27 mouse cellular contexts compared by ENCODE assay signal in the genomic region with DNA sequence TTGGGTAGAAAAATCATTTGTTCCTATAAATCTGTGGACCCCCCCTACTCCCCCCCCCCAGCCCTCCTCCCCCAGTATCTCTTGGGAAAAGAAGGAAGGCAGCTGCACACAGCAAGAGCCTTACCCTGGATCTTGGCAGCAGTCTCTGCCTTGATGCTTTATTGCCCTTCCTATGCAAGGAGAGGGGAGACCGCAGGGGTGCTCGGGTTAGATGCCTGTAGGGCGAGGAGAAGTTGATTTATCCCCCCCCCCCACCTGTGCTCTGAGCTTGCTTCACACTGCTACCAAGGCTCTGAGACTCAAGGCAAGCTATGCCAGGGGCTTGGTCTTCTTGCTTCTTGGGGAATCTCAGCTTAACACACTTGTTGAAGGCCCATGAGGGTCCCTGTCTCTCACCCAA. TPM values are rescaled to one million over a fixed set of nuclear protein-coding genes. Genes with fewer than 3 reads are reported as not detected.
DNase-seq lines count a peak whose midpoint lies in the region; ATAC-seq and TF ChIP-seq lines count a peak whose summit lies in the region.
"Had no signal": no experiment of that assay in that cellular context is flagged by ENCODE, and none has a peak within 500 bp of the region (broad histone marks: within the 10 kb centered on the region; RNA-seq: fewer than 3 reads in every experiment).

No protein-coding gene starts in this region.

- no peak overlapping the region for H3K4me3 ChIP-seq in heart, embryonic 12.5 days
- H3K4me3 ChIP-seq in heart, embryonic 11.5 days (ENCODE audit: low read depth, low read length), result no peak overlapping the region
- no peak overlapping the region for H3K4me3 ChIP-seq in limb, embryonic 13.5 days
- no peak overlapping the region for H3K4me3 ChIP-seq in limb, embryonic 10.5 days
- no peak overlapping the region for H3K4me3 ChIP-seq in limb, embryonic 14.5 days (replicated peaks; ENCODE audit: low read length)
- H3K4me3 ChIP-seq: embryonic facial prominence, embryonic 13.5 days; forebrain, embryonic 10.5 days; forebrain, embryonic 15.5 days; hindbrain, embryonic 10.5 days; kidney, embryonic 15.5 days; left cerebral cortex, adult 2 months; midbrain, embryonic 10.5 days had no signal

- DNase-seq in limb, embryonic 10.5 days (ENCODE audit: low spot score), result no peak
- DNase-seq in brain, embryonic 14.5 days (ENCODE audit: low read depth), result peak; percentile 15
- DNase-seq in limb, embryonic 14.5 days (ENCODE audit: low spot score), result peak; percentile 7
- no peak for DNase-seq in yolk sac, embryonic 10.5 days (ENCODE audit: low spot score)
- DNase-seq: B cell, adult 2 months; cerebellum, adult 18-20 months; liver; right cerebral cortex, postnatal 4 days; thymus, adult 2 months; thymus, postnatal 36 days had no signal

- WGBS in heart, embryonic 12.5 days, result 74% methylated on average over 3 of the region's 3 CpGs
- WGBS in heart, embryonic 11.5 days (ENCODE audit: insufficient replicate concordance), result 80% methylated on average over 3 of the region's 3 CpGs
- 17% methylated on average over 3 of the region's 3 CpGs for WGBS in limb, embryonic 13.5 days
- 27% methylated on average over 3 of the region's 3 CpGs for WGBS in limb, embryonic 10.5 days
- WGBS in limb, embryonic 14.5 days, result 34% methylated on average over 3 of the region's 3 CpGs

- no peak for ATAC-seq in heart, embryonic 12.5 days (ENCODE audit: insufficient number of reproducible peaks, low FRiP score)
- ATAC-seq in heart, embryonic 11.5 days (replicated peaks; ENCODE audit: insufficient number of reproducible peaks, low FRiP score, low TSS enrichment), result no peak
- no peak for ATAC-seq in limb, embryonic 13.5 days (ENCODE audit: low FRiP score, low read depth)
- no peak for ATAC-seq in limb, embryonic 14.5 days (ENCODE audit: low FRiP score, low read depth)

- no peak overlapping the region for H3K9ac ChIP-seq in heart, embryonic 12.5 days
- no peak overlapping the region for H3K9ac ChIP-seq in heart, embryonic 11.5 days (ENCODE audit: low read depth, low read length)
- H3K9ac ChIP-seq in limb, embryonic 13.5 days, result no peak overlapping the region
- no peak overlapping the region for H3K9ac ChIP-seq in limb, embryonic 14.5 days (ENCODE audit: low read depth, low read length, severe bottlenecking)
- H3K9ac ChIP-seq: embryonic facial prominence, embryonic 13.5 days; forebrain, embryonic 15.5 days; kidney, embryonic 15.5 days; liver, embryonic 14.5 days had no signal

- H3K4me2 ChIP-seq in heart, embryonic 12.5 days, result peak overlapping the region; percentile 20; the same call in 1 of the 2 replicates
- no peak overlapping the region for H3K4me2 ChIP-seq in heart, embryonic 11.5 days
- H3K4me2 ChIP-seq in limb, embryonic 13.5 days (replicated peaks), result peak overlapping the region; percentile 46
- 0 out of 2 replicates have a peak overlapping the region, but pooled peaks have one; percentile 21 for H3K4me2 ChIP-seq in limb, embryonic 14.5 days (replicated peaks; ENCODE audit: low read depth, low read length, severe bottlenecking)
- H3K4me2 ChIP-seq: embryonic facial prominence, embryonic 13.5 days; forebrain, embryonic 15.5 days; kidney, embryonic 15.5 days had no signal

- H3K9me3 ChIP-seq in heart, embryonic 12.5 days (replicated peaks), result no peaks in the 10 kb centered on the region
- H3K9me3 ChIP-seq in heart, embryonic 11.5 days (replicated peaks; ENCODE audit: control insufficient read depth, low read length), result no peaks in the 10 kb centered on the region
- H3K9me3 ChIP-seq in limb, embryonic 13.5 days, result peaks cover 3% of the 10 kb centered on the region; the same call in 1 of the 2 replicates
- no peaks in the 10 kb centered on the region for H3K9me3 ChIP-seq in limb, embryonic 10.5 days (replicated peaks)
- no peaks in the 10 kb centered on the region for H3K9me3 ChIP-seq in limb, embryonic 14.5 days (ENCODE audit: control insufficient read depth, low read length)
- H3K9me3 ChIP-seq: embryonic facial prominence, embryonic 13.5 days; forebrain, embryonic 15.5 days; hindbrain, embryonic 10.5 days; kidney, embryonic 15.5 days; midbrain, embryonic 10.5 days had no signal

- no peaks in the 10 kb centered on the region for H3K36me3 ChIP-seq in heart, embryonic 12.5 days
- no peaks in the 10 kb centered on the region for H3K36me3 ChIP-seq in heart, embryonic 11.5 days (ENCODE audit: control insufficient read depth, insufficient read depth, low read length)
- no peaks in the 10 kb centered on the region for H3K36me3 ChIP-seq in limb, embryonic 13.5 days
- H3K36me3 ChIP-seq in limb, embryonic 10.5 days, result no peaks in the 10 kb centered on the region
- H3K36me3 ChIP-seq in limb, embryonic 14.5 days (ENCODE audit: control insufficient read depth, insufficient read depth, low read length), result no peaks in the 10 kb centered on the region
- H3K36me3 ChIP-seq: embryonic facial prominence, embryonic 13.5 days; forebrain, embryonic 10.5 days; forebrain, embryonic 15.5 days; hindbrain, embryonic 10.5 days; kidney, embryonic 15.5 days; midbrain, embryonic 10.5 days had no signal

- H3K27ac ChIP-seq in heart, embryonic 12.5 days (ENCODE audit: poor library complexity, severe bottlenecking), result no peak overlapping the region
- H3K27ac ChIP-seq in heart, embryonic 11.5 days (ENCODE audit: low read depth, low read length), result no peak overlapping the region
- no peak overlapping the region for H3K27ac ChIP-seq in limb, embryonic 13.5 days
- H3K27ac ChIP-seq in limb, embryonic 10.5 days, result no peak overlapping the region
- no peak overlapping the region for H3K27ac ChIP-seq in limb, embryonic 14.5 days (replicated peaks; ENCODE audit: low read depth, low read length)
- H3K27ac ChIP-seq: embryonic facial prominence, embryonic 13.5 days; hindbrain, embryonic 10.5 days; kidney, embryonic 15.5 days; left cerebral cortex, adult 2 months; liver, embryonic 14.5 days; midbrain, embryonic 10.5 days had no signal

- TF ChIP-seq CTCF in brain, embryonic 14.5 days (IDR thresholded peaks at IDR 0.05; ENCODE audit: borderline replicate concordance, extremely low read depth, insufficient read depth, insufficient read length), result no peak

- no peak for TF ChIP-seq POLR2A in brain, embryonic 14.5 days (IDR thresholded peaks at IDR 0.05; ENCODE audit: borderline replicate concordance, extremely low read depth, insufficient read depth, insufficient read length, poor library complexity, severe bottlenecking)
- no peak for TF ChIP-seq POLR2A in limb, embryonic 14.5 days (IDR thresholded peaks at IDR 0.05; ENCODE audit: borderline replicate concordance, extremely low read depth, insufficient read depth, insufficient read length)

- H3K4me1 ChIP-seq in heart, embryonic 12.5 days (replicated peaks), result peaks cover 8% of the 10 kb centered on the region
- peaks cover 6% of the 10 kb centered on the region for H3K4me1 ChIP-seq in heart, embryonic 11.5 days (ENCODE audit: control insufficient read depth, insufficient read depth, low read length)
- peaks cover 20% of the 10 kb centered on the region for H3K4me1 ChIP-seq in limb, embryonic 13.5 days
- H3K4me1 ChIP-seq in limb, embryonic 10.5 days, result peaks cover 13% of the 10 kb centered on the region
- H3K4me1 ChIP-seq in limb, embryonic 14.5 days (ENCODE audit: control insufficient read depth, insufficient read depth, low read length), result peaks cover 14% of the 10 kb centered on the region
- H3K4me1 ChIP-seq: embryonic facial prominence, embryonic 13.5 days had no signal

- no peaks in the 10 kb centered on the region for H3K27me3 ChIP-seq in heart, embryonic 12.5 days (replicated peaks)
- no peaks in the 10 kb centered on the region for H3K27me3 ChIP-seq in heart, embryonic 11.5 days (ENCODE audit: control insufficient read depth, insufficient read depth, low read length)
- H3K27me3 ChIP-seq in limb, embryonic 13.5 days, result peaks cover 13% of the 10 kb centered on the region; the same call in 1 of the 2 replicates
- no peaks in the 10 kb centered on the region for H3K27me3 ChIP-seq in limb, embryonic 10.5 days (ENCODE audit: low read depth, poor library complexity, severe bottlenecking)
- H3K27me3 ChIP-seq in limb, embryonic 14.5 days (ENCODE audit: control insufficient read depth, insufficient read depth, low read length), result no peaks in the 10 kb centered on the region
- H3K27me3 ChIP-seq: embryonic facial prominence, embryonic 13.5 days; forebrain, embryonic 15.5 days; kidney, embryonic 15.5 days had no signal

RNA-seq across cellular contexts. Expression of a gene that starts 2.8 kb away (rescaled TPM):
- polyA plus RNA-seq in heart, embryonic 12.5 days (2016; fragmentation: Nextera tagmentation; extraction: Ambion mirVana), result 0.13 TPM in 1 of 2 replicates, not detected in the other
- not detected in 2 replicates for polyA plus RNA-seq in heart, embryonic 11.5 days (2014; fragmentation: Nextera tagmentation; extraction: Ambion mirVana)
- polyA plus RNA-seq in limb, embryonic 13.5 days (2015; fragmentation: Nextera tagmentation; extraction: Ambion mirVana), result 0.29 and 0.32 TPM in 2 replicates
- polyA plus RNA-seq in limb, embryonic 10.5 days (2016; fragmentation: Nextera tagmentation; extraction: Ambion mirVana), result 0.08 TPM in 1 of 2 replicates, not detected in the other
- not detected in 2 replicates for polyA plus RNA-seq in brain, embryonic 14.5 days (2012; rRNA removed)
- 0.54 and 0.79 TPM in 2 replicates for polyA plus RNA-seq in limb, embryonic 14.5 days (2012; rRNA removed)
- polyA plus RNA-seq in limb, embryonic 14.5 days (2014; fragmentation: Nextera tagmentation; extraction: Ambion mirVana), result 0.66 and 1.2 TPM in 2 replicates
- polyA plus RNA-seq: forebrain, embryonic 10.5 days; forebrain, embryonic 15.5 days; frontal cortex, adult 2 months; hindbrain, embryonic 10.5 days; hindbrain, embryonic 16.5 days; intestine, embryonic 14.5 days; kidney, embryonic 15.5 days; liver, embryonic 14.5 days; lung, adult 2 months; midbrain, embryonic 10.5 days; midbrain, postnatal 0 days; spleen, adult 2 months; thymus, adult 2 months had no signal

Comparison
In these comparisons a context has a peak if more than half of its experiments do, and no peak if none do; other contexts are left out.
1. DNase-seq: peak in brain, embryonic 14.5 days (single experiment) and limb, embryonic 14.5 days (single experiment); none in limb, embryonic 10.5 days (single experiment) and yolk sac, embryonic 10.5 days (single experiment).